Mouse (Mus musculus) olfactory bulb, adult 2 months (tissue): ENCODE measurements around the gene C9orf72.

Experiments used
- CTCF ChIP-seq: fragments of 200-500 bp; IDR thresholded peaks from 2 replicates; pipeline ENCODE4 v1.5.1; 2012; ENCODE audit warnings: low read depth, mild to moderate bottlenecking, low read length, moderate library complexity; ENCODE audit not compliant: insufficient read depth
- POLR2A ChIP-seq: fragments of 200-500 bp; IDR thresholded peaks from 2 replicates; pipeline ENCODE4 v1.6.1; 2012; ENCODE audit warnings: mild to moderate bottlenecking, low read depth, low read length, moderate library complexity; ENCODE audit not compliant: insufficient read depth

DNA sequence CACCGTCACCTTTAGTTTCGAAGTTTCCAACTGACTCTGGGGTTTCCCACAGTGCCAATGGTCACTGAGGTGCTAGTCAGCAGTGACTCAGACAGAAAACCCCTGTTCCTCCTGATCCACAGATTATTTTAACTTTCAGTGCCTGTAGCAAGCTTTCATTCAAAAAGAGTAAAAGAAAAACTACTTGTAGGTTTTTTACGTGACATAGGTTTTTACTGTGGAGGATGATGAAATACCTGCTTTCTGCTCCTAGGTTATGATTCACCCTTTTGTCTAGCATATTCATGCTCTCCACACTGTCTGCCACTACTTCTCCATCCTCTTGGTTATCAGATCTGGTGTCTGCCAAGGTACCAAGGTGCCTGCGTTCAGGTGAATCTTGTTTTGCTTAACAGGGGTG lies 1.9 kb downstream of the C9orf72 start:
- TF ChIP-seq POLR2A (no peak), CTCF (no peak)
